In the genomic region with DNA sequence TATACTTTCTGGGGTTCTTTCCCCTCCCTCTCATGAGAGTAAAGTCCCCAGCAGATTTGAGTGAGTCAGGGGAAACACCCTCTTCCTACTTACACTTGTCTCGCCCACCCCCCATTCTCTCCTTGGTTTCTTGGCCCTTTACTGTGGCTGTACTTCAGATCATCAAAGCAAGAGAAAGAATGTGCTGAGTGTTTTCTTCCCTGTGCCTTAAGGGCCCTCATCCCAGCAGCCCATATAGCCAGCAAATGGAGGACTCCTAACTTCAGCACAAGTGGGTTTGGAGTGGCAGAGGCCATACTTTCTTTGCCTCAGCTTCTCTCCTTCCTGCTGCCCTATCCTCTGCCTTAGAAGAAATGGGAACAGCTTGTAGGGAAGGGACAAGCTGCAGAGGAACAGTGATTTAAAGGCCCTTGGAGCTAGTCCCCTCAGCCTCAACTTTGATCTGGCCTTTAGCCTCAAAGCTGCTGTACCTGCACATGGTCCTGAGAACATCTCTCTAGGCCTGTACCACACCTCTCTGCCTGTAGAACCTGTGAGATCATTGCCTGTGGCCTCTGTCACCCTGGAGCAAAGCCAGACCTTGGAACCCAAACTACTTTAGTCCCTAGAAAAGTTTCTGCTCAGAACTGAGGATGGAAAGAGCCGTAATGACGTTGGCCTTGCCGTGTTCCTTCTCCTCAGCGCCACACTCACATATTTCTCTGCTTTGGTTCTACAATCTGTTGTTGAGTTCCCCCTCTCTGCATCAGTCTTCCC, we compare ENCODE assay signal across 11 mouse cellular contexts. TPM values are rescaled to one million over a fixed set of nuclear protein-coding genes. Genes with fewer than 3 reads are reported as not detected.
DNase-seq lines count a peak whose midpoint lies in the region; ATAC-seq and TF ChIP-seq lines count a peak whose summit lies in the region.
"Had no signal": no experiment of that assay in that cellular context is flagged by ENCODE, and none has a peak within 500 bp of the region (broad histone marks: within the 10 kb centered on the region; RNA-seq: fewer than 3 reads in every experiment).

No protein-coding gene starts in this region.

- no peaks in the 10 kb centered on the region for H3K9me3 ChIP-seq in heart, embryonic 12.5 days (replicated peaks)
- H3K9me3 ChIP-seq in embryonic facial prominence, embryonic 10.5 days: no peaks in the 10 kb centered on the region
- no peaks in the 10 kb centered on the region for H3K9me3 ChIP-seq in hindbrain, embryonic 14.5 days (ENCODE audit: control insufficient read depth, low read length)
- no peaks in the 10 kb centered on the region for H3K9me3 ChIP-seq in midbrain, embryonic 10.5 days (replicated peaks)

- TF ChIP-seq CTCF in heart, adult 2 months (IDR thresholded peaks at IDR 0.05): no peak

- no peak for ATAC-seq in heart, embryonic 12.5 days (ENCODE audit: insufficient number of reproducible peaks, low FRiP score)
- no peak for ATAC-seq in hindbrain, embryonic 14.5 days (ENCODE audit: low FRiP score)
- no peak for ATAC-seq in granulocyte monocyte progenitor cell, adult 5-6 weeks (replicated peaks; ENCODE audit: poor library complexity, severe bottlenecking)

- TF ChIP-seq POLR2A in heart, adult 2 months (IDR thresholded peaks at IDR 0.05; ENCODE audit: insufficient read depth, low read depth, low read length): no peak

- no peak overlapping the region for H3K4me3 ChIP-seq in heart, embryonic 12.5 days
- H3K4me3 ChIP-seq in heart, adult 2 months: no peak overlapping the region
- H3K4me3 ChIP-seq in embryonic facial prominence, embryonic 10.5 days: no peak overlapping the region; the same call in 1 of the 2 replicates
- H3K4me3 ChIP-seq in hindbrain, embryonic 14.5 days (replicated peaks; ENCODE audit: low read length): no peak overlapping the region
- H3K4me3 ChIP-seq in midbrain, embryonic 10.5 days: peak overlapping the region; percentile 55

- no peaks in the 10 kb centered on the region for H3K79me2 ChIP-seq in heart, adult 2 months (replicated peaks; ENCODE audit: control insufficient read depth, insufficient read depth, low read length)

- DNase-seq in heart, adult 2 months: no peak
- DNase-seq in embryonic facial prominence, embryonic 10.5 days (ENCODE audit: low spot score): no peak
- no peak for DNase-seq in hindbrain, embryonic 14.5 days (ENCODE audit: low spot score)
- DNase-seq in midbrain, embryonic 10.5 days (ENCODE audit: low spot score): no peak
- DNase-seq in retina, postnatal 1 day: no peak
- no peak for DNase-seq in left cerebral cortex, postnatal 14 days (ENCODE audit: low spot score in 2 of 2)
- DNase-seq: cerebellum, adult 9-11 months had no signal

- intact Hi-C loops in heart, adult 2 months (cut with DNase I): no loop called here
- intact Hi-C loops in left cerebral cortex, postnatal 14 days (cut with DNase I): no loop called here

- no peak for TF ChIP-seq EP300 in heart, adult 2 months (IDR thresholded peaks at IDR 0.05; ENCODE audit: insufficient read depth, low read depth, low read length)

- H3K4me2 ChIP-seq in heart, embryonic 12.5 days: no peak overlapping the region
- H3K4me2 ChIP-seq in hindbrain, embryonic 14.5 days (replicated peaks): peak overlapping the region; percentile 46

- no peaks in the 10 kb centered on the region for H3K27me3 ChIP-seq in heart, embryonic 12.5 days (replicated peaks)
- no peaks in the 10 kb centered on the region for H3K27me3 ChIP-seq in heart, adult 2 months (ENCODE audit: control insufficient read depth, insufficient read depth, low read length)
- 0 out of 2 replicates have a peak, but pooled peaks cover 4% of the 10 kb centered on the region for H3K27me3 ChIP-seq in embryonic facial prominence, embryonic 10.5 days (replicated peaks; ENCODE audit: low read depth, poor library complexity, severe bottlenecking)
- no peaks in the 10 kb centered on the region for H3K27me3 ChIP-seq in hindbrain, embryonic 14.5 days (ENCODE audit: control insufficient read depth, insufficient read depth, low read length)
- no peaks in the 10 kb centered on the region for H3K27me3 ChIP-seq in midbrain, embryonic 10.5 days (ENCODE audit: low read depth, poor library complexity, severe bottlenecking)

- WGBS in heart, embryonic 12.5 days: 82% methylated on average over 5 of the region's 5 CpGs
- WGBS in heart, adult 2 months: 89% methylated on average over 5 of the region's 5 CpGs
- WGBS in embryonic facial prominence, embryonic 10.5 days: 73% methylated on average over 5 of the region's 5 CpGs
- 72% methylated on average over 5 of the region's 5 CpGs for WGBS in hindbrain, embryonic 14.5 days
- WGBS in midbrain, embryonic 10.5 days: 82% methylated on average over 5 of the region's 5 CpGs

- H3K9ac ChIP-seq in heart, embryonic 12.5 days: peak overlapping the region; percentile 55; the same call in 1 of the 2 replicates
- H3K9ac ChIP-seq in heart, adult 2 months (ENCODE audit: low read depth, low read length): no peak overlapping the region
- peak overlapping the region; percentile 58 for H3K9ac ChIP-seq in hindbrain, embryonic 14.5 days

- H3K36me3 ChIP-seq in heart, embryonic 12.5 days: peaks cover 39% of the 10 kb centered on the region
- no peaks in the 10 kb centered on the region for H3K36me3 ChIP-seq in heart, adult 2 months (ENCODE audit: control insufficient read depth, insufficient read depth, low read length)
- H3K36me3 ChIP-seq in embryonic facial prominence, embryonic 10.5 days (replicated peaks): peaks cover 42% of the 10 kb centered on the region
- peaks cover 8% of the 10 kb centered on the region for H3K36me3 ChIP-seq in hindbrain, embryonic 14.5 days (replicated peaks; ENCODE audit: control insufficient read depth, insufficient read depth)
- H3K36me3 ChIP-seq in midbrain, embryonic 10.5 days: peaks cover 37% of the 10 kb centered on the region

- peaks cover 56% of the 10 kb centered on the region for H3K4me1 ChIP-seq in heart, embryonic 12.5 days (replicated peaks)
- H3K4me1 ChIP-seq in heart, adult 2 months (ENCODE audit: control insufficient read depth, insufficient read depth, low read length): peaks cover 3% of the 10 kb centered on the region; the same call in 1 of the 2 replicates
- peaks cover 96% of the 10 kb centered on the region for H3K4me1 ChIP-seq in embryonic facial prominence, embryonic 10.5 days
- peaks cover 88% of the 10 kb centered on the region for H3K4me1 ChIP-seq in hindbrain, embryonic 14.5 days (replicated peaks; ENCODE audit: control insufficient read depth, insufficient read depth, low read length)
- peaks cover 94% of the 10 kb centered on the region for H3K4me1 ChIP-seq in midbrain, embryonic 10.5 days

- H3K27ac ChIP-seq in heart, embryonic 12.5 days (ENCODE audit: poor library complexity, severe bottlenecking): no peak overlapping the region
- no peak overlapping the region for H3K27ac ChIP-seq in heart, adult 2 months
- H3K27ac ChIP-seq in embryonic facial prominence, embryonic 10.5 days (replicated peaks): peak overlapping the region; percentile 96
- peak overlapping the region; percentile 98 for H3K27ac ChIP-seq in hindbrain, embryonic 14.5 days
- H3K27ac ChIP-seq in midbrain, embryonic 10.5 days (replicated peaks): peak overlapping the region; percentile 98

RNA-seq across cellular contexts. Expression of gene Gpr84, which starts 11.4 kb away (rescaled TPM):
- 0.17 and 0.29 TPM in 2 replicates for polyA plus RNA-seq in heart, embryonic 12.5 days (2016; fragmentation: Nextera tagmentation; extraction: Ambion mirVana)
- total RNA-seq in heart, adult 2 months (2021): not detected
- polyA plus RNA-seq in heart, adult 2 months (2012; rRNA removed): 0.06 TPM in 1 of 2 replicates, not detected in the other
- 0.16 and 0.29 TPM in 2 replicates for polyA plus RNA-seq in embryonic facial prominence, embryonic 10.5 days (2016; fragmentation: Nextera tagmentation; extraction: Ambion mirVana)
- 0.12 and 0.39 TPM in 2 replicates for polyA plus RNA-seq in hindbrain, embryonic 14.5 days (2014; fragmentation: Nextera tagmentation; extraction: Ambion mirVana)
- 0.32 and 0.47 TPM in 2 replicates for polyA plus RNA-seq in midbrain, embryonic 10.5 days (2016; fragmentation: Nextera tagmentation; extraction: Ambion mirVana)
- total RNA-seq in granulocyte monocyte progenitor cell, adult 5-6 weeks (2014; fragmentation: Nextera tagmentation): 0.77 and 1.0 TPM in 2 replicates
- 0.77 and 1.1 TPM in 2 replicates for total RNA-seq in granulocyte monocyte progenitor cell, adult 5-6 weeks (2017)
- total RNA-seq in left cerebral cortex, postnatal 14 days (2021): 1 to 10 TPM; 1.0 to 1.1 TPM
- polyA plus RNA-seq: C2C12 had no signal

RNA-seq across cellular contexts. Expression of gene Copz1, which starts 26.5 kb away (rescaled TPM):
- polyA plus RNA-seq in heart, embryonic 12.5 days (2016; fragmentation: Nextera tagmentation; extraction: Ambion mirVana): 166 TPM in 2 replicates
- 10 to 100 TPM; 50.2 to 55.2 TPM for total RNA-seq in heart, adult 2 months (2021)
- polyA plus RNA-seq in heart, adult 2 months (2012; rRNA removed): 58.7 and 96.8 TPM in 2 replicates
- 281 and 285 TPM in 2 replicates for polyA plus RNA-seq in embryonic facial prominence, embryonic 10.5 days (2016; fragmentation: Nextera tagmentation; extraction: Ambion mirVana)
- 214 and 220 TPM in 2 replicates for polyA plus RNA-seq in hindbrain, embryonic 14.5 days (2014; fragmentation: Nextera tagmentation; extraction: Ambion mirVana)
- polyA plus RNA-seq in midbrain, embryonic 10.5 days (2016; fragmentation: Nextera tagmentation; extraction: Ambion mirVana): 288 and 291 TPM in 2 replicates
- total RNA-seq in granulocyte monocyte progenitor cell, adult 5-6 weeks (2014; fragmentation: Nextera tagmentation): 229 and 240 TPM in 2 replicates
- total RNA-seq in granulocyte monocyte progenitor cell, adult 5-6 weeks (2017): 80.3 and 87.2 TPM in 2 replicates
- 100 to 1,000 TPM; 107 to 114 TPM for total RNA-seq in left cerebral cortex, postnatal 14 days (2021)

RNA-seq across cellular contexts. Expression of gene Nfe2, which starts 40.8 kb away (rescaled TPM):
- polyA plus RNA-seq in heart, embryonic 12.5 days (2016; fragmentation: Nextera tagmentation; extraction: Ambion mirVana): 12.1 and 12.4 TPM in 2 replicates
- 1 to 10 TPM in 1 of 2 experiments, under 1 TPM in 1; 0.86 to 2.0 TPM for total RNA-seq in heart, adult 2 months (2021)
- 1.6 and 1.9 TPM in 2 replicates for polyA plus RNA-seq in heart, adult 2 months (2012; rRNA removed)
- polyA plus RNA-seq in embryonic facial prominence, embryonic 10.5 days (2016; fragmentation: Nextera tagmentation; extraction: Ambion mirVana): 4.7 and 5.9 TPM in 2 replicates
- polyA plus RNA-seq in hindbrain, embryonic 14.5 days (2014; fragmentation: Nextera tagmentation; extraction: Ambion mirVana): 0.90 and 1.1 TPM in 2 replicates
- 5.6 and 6.4 TPM in 2 replicates for polyA plus RNA-seq in midbrain, embryonic 10.5 days (2016; fragmentation: Nextera tagmentation; extraction: Ambion mirVana)
- 159 and 180 TPM in 2 replicates for total RNA-seq in granulocyte monocyte progenitor cell, adult 5-6 weeks (2014; fragmentation: Nextera tagmentation)
- total RNA-seq in granulocyte monocyte progenitor cell, adult 5-6 weeks (2017): 112 and 174 TPM in 2 replicates
- not detected for total RNA-seq in left cerebral cortex, postnatal 14 days (2021)
- total RNA-seq: layer of hippocampus, adult 18-20 months had no signal

RNA-seq across cellular contexts. Expression of gene Zfp385a, which starts 40.9 kb away (rescaled TPM):
- 9.2 and 10.3 TPM in 2 replicates for polyA plus RNA-seq in heart, embryonic 12.5 days (2016; fragmentation: Nextera tagmentation; extraction: Ambion mirVana)
- 10 to 100 TPM; 10.1 to 10.4 TPM for total RNA-seq in heart, adult 2 months (2021)
- polyA plus RNA-seq in heart, adult 2 months (2012; rRNA removed): 7.3 and 12.0 TPM in 2 replicates
- polyA plus RNA-seq in embryonic facial prominence, embryonic 10.5 days (2016; fragmentation: Nextera tagmentation; extraction: Ambion mirVana): 22.1 and 22.7 TPM in 2 replicates
- polyA plus RNA-seq in hindbrain, embryonic 14.5 days (2014; fragmentation: Nextera tagmentation; extraction: Ambion mirVana): 25.7 and 25.9 TPM in 2 replicates
- polyA plus RNA-seq in midbrain, embryonic 10.5 days (2016; fragmentation: Nextera tagmentation; extraction: Ambion mirVana): 24.3 and 25.5 TPM in 2 replicates
- 17.5 and 24.9 TPM in 2 replicates for total RNA-seq in granulocyte monocyte progenitor cell, adult 5-6 weeks (2014; fragmentation: Nextera tagmentation)
- total RNA-seq in granulocyte monocyte progenitor cell, adult 5-6 weeks (2017): 1.8 and 2.7 TPM in 2 replicates
- 10 to 100 TPM; 59.8 to 63.2 TPM for total RNA-seq in left cerebral cortex, postnatal 14 days (2021)

RNA-seq across cellular contexts. Expression of gene Hnrnpa1, which starts 58.8 kb away (rescaled TPM):
- 554 and 557 TPM in 2 replicates for polyA plus RNA-seq in heart, embryonic 12.5 days (2016; fragmentation: Nextera tagmentation; extraction: Ambion mirVana)
- total RNA-seq in heart, adult 2 months (2021): 100 to 1,000 TPM; 143 to 149 TPM
- 59.4 and 109 TPM in 2 replicates for polyA plus RNA-seq in heart, adult 2 months (2012; rRNA removed)
- polyA plus RNA-seq in embryonic facial prominence, embryonic 10.5 days (2016; fragmentation: Nextera tagmentation; extraction: Ambion mirVana): 1,897 and 1,928 TPM in 2 replicates
- polyA plus RNA-seq in hindbrain, embryonic 14.5 days (2014; fragmentation: Nextera tagmentation; extraction: Ambion mirVana): 526 and 623 TPM in 2 replicates
- 1,542 and 1,692 TPM in 2 replicates for polyA plus RNA-seq in midbrain, embryonic 10.5 days (2016; fragmentation: Nextera tagmentation; extraction: Ambion mirVana)
- total RNA-seq in granulocyte monocyte progenitor cell, adult 5-6 weeks (2014; fragmentation: Nextera tagmentation): 605 and 693 TPM in 2 replicates
- 956 and 1,234 TPM in 2 replicates for total RNA-seq in granulocyte monocyte progenitor cell, adult 5-6 weeks (2017)
- total RNA-seq in left cerebral cortex, postnatal 14 days (2021): 100 to 1,000 TPM; 236 to 247 TPM

Comparison
In these comparisons a context has a peak if more than half of its experiments do, and no peak if none do; other contexts are left out.
1. H3K27ac ChIP-seq: peak in embryonic facial prominence, embryonic 10.5 days (single experiment), hindbrain, embryonic 14.5 days (single experiment) and midbrain, embryonic 10.5 days (single experiment); none in heart, embryonic 12.5 days (single experiment) and heart, adult 2 months (single experiment).